Mouse (Mus musculus): Measurements from ENCODE around the gene Rap1gap.

- TF ChIP-seq POLR2A (IDR thresholded peaks at IDR 0.05; ENCODE audit: control insufficient read depth in 1 of 2, insufficient read depth in 1 of 2, low read depth in 1 of 2, low read length in 2 of 2, poor library complexity in 1 of 2) = no peak
- no peak for TF ChIP-seq TAL1 (IDR thresholded peaks at IDR 0.05; ENCODE audit: low read length)
- no peak for TF ChIP-seq MEF2A (IDR thresholded peaks at IDR 0.05; ENCODE audit: extremely low read depth, insufficient replicate concordance, low read depth, low read length, poor library complexity, severe bottlenecking)
Observed at GRCm38 (mm10) chr4:137633394-137633793, 31.1 kb upstream of the Rap1gap start.

Measured in MEL (cell line).